Mouse (Mus musculus): ENCODE measurements around the gene Glud1. TPM values are rescaled to one million over a fixed set of nuclear protein-coding genes. Genes with fewer than 3 reads are reported as not detected.

The Glud1 gene
- polyA plus RNA-seq, 1 experiment from 2014 or later, result 92.8 TPM

DNA sequence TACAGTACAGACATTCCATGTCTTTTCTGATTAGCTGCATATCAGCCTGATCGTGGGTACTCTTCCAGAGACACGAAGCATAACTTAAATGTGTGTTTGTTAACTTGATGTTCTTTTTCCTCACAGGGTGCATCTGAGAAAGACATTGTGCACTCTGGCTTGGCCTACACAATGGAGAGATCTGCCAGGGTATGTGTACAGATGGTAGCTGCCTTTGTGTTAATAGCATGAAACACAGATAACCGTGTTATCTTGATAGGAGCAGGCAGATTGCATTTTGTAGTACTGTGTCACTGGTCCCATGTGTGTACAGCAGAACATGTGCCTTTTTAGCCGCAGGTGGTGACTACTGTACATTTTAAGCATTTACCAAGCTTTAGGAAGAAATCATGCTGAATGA is 31.5 kb downstream of the Glud1 start:
- H3K27ac ChIP-seq (ENCODE audit: low read length), result no peak overlapping the region
- no peak overlapping the region for H3K4me3 ChIP-seq (ENCODE audit: low read depth, low read length)
- H3K4me1 ChIP-seq (ENCODE audit: control insufficient read depth, insufficient read depth, low read length), result no peaks in the 10 kb centered on the region
- H3K27me3 ChIP-seq (ENCODE audit: control insufficient read depth, insufficient read depth, low read depth, low read length), result no peaks in the 10 kb centered on the region
- no peak for ATAC-seq
- no peaks in the 10 kb centered on the region for H3K9me3 ChIP-seq (replicated peaks; ENCODE audit: control insufficient read depth, low read length, poor library complexity, severe bottlenecking)
- no peak overlapping the region for H3K4me2 ChIP-seq (ENCODE audit: low read length)
- peaks cover 27% of the 10 kb centered on the region for H3K36me3 ChIP-seq (ENCODE audit: control insufficient read depth, insufficient read depth, low read length)
- no peak overlapping the region for H3K9ac ChIP-seq (ENCODE audit: low read depth, low read length)
- 87% methylated on average over 4 of the region's 4 CpGs for WGBS

DNA sequence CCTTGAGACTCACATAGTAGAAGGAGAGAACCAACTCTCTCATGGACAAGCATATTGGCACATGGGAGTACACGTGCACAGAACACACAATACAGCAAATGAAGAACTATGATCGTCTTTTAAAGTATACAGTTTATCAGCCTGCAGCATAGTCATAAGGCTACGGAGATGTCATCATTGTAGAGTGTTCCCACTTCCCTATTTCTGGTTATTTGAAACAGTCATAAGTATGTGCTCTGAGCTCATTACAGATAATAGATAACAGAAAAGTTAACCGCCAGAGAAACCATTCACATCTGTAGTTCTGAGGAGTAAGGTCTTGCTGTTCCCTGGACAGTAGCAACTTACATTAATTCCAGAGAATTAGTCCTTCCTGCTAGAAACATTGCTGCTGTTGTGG is 32.6 kb downstream of the Glud1 start:
- WGBS, result 96% methylated on average over 4 of the region's 4 CpGs
- no peak overlapping the region for H3K27ac ChIP-seq (ENCODE audit: low read length)
- H3K4me1 ChIP-seq (ENCODE audit: control insufficient read depth, insufficient read depth, low read length), result no peaks in the 10 kb centered on the region
- ATAC-seq, result no peak
- no peak overlapping the region for H3K4me2 ChIP-seq (ENCODE audit: low read length)
- no peaks in the 10 kb centered on the region for H3K27me3 ChIP-seq (ENCODE audit: control insufficient read depth, insufficient read depth, low read depth, low read length)
- no peak overlapping the region for H3K9ac ChIP-seq (ENCODE audit: low read depth, low read length)
- peaks cover 19% of the 10 kb centered on the region for H3K36me3 ChIP-seq (ENCODE audit: control insufficient read depth, insufficient read depth, low read length)
- H3K9me3 ChIP-seq (replicated peaks; ENCODE audit: control insufficient read depth, low read length, poor library complexity, severe bottlenecking), result no peaks in the 10 kb centered on the region
- H3K4me3 ChIP-seq (ENCODE audit: low read depth, low read length), result no peak overlapping the region

DNA sequence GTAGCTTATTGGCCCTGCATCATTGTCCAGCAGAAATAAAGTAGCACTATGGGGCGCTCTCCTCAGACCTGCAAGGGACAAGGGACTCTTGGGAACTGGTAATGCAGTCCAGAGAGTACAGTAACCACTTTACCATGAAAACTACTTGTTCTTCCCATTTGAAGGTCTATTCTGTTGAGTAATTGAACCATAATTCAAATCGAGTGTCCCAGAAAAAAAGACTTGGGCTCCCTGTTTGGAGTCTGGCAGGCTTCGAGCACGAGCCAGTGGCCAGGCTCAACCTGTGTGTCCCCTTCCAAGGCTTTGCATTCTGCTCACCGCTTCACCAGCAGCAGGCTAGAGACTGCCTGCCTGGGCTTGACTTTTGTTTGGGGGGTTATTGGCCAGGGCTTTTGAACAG is 33.8 kb downstream of the Glud1 start:
- H3K27me3 ChIP-seq (ENCODE audit: control insufficient read depth, insufficient read depth, low read depth, low read length), result no peaks in the 10 kb centered on the region
- H3K9ac ChIP-seq (ENCODE audit: low read depth, low read length), result no peak overlapping the region
- H3K27ac ChIP-seq (ENCODE audit: low read length), result no peak overlapping the region
- H3K4me3 ChIP-seq (ENCODE audit: low read depth, low read length), result no peak overlapping the region
- H3K4me2 ChIP-seq (ENCODE audit: low read length), result no peak overlapping the region
- H3K36me3 ChIP-seq (ENCODE audit: control insufficient read depth, insufficient read depth, low read length), result peaks cover 15% of the 10 kb centered on the region
- no peak for ATAC-seq
- no peaks in the 10 kb centered on the region for H3K9me3 ChIP-seq (replicated peaks; ENCODE audit: control insufficient read depth, low read length, poor library complexity, severe bottlenecking)
- WGBS, result 83% methylated on average over 5 of the region's 5 CpGs
- H3K4me1 ChIP-seq (ENCODE audit: control insufficient read depth, insufficient read depth, low read length), result no peaks in the 10 kb centered on the region

DNA sequence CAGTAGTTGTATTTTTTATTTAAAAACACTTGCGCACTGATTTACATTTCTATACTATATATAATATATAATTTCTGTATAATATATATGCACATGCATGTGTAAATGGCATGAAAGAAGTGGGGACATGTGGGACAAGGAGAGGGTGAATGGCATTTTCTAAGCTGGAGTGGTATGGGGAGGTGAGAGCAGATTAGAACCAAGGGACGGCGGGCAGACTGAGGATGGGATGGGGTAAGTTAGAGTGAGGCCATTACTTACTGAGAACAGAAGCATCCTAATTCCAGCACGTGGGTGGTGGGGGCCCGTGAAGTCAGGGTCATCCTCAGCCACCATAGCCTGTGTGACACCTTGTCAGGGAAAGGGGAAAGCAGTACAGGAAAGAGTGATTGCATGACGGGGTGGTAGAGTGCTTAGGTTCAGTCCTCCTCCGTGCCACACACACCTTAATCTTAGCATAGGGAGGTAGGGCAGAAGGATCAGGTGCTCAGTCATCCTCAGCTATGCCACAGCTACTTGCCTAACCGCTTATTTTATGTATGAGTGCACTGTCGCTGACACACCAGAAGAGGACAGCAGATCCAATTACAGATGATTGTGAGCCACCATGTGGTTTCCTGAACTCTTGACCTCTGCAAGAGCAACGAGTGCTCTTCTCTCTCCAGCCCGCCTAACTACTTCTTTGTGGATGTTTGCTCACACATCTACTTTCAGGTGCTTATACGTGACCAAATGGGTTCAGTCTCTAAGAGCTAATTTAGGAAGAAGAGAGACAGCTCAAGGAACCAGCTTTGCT is 35.4 kb downstream of the Glud1 start:
- no peak overlapping the region for H3K27ac ChIP-seq (ENCODE audit: low read length)
- H3K36me3 ChIP-seq (ENCODE audit: control insufficient read depth, insufficient read depth, low read length), result peaks cover 9% of the 10 kb centered on the region
- no peak overlapping the region for H3K4me3 ChIP-seq (ENCODE audit: low read depth, low read length)
- H3K27me3 ChIP-seq (ENCODE audit: control insufficient read depth, insufficient read depth, low read depth, low read length), result no peaks in the 10 kb centered on the region
- peak; percentile 39; the same call in 1 of the 2 replicates for ATAC-seq
- 68% methylated on average over 12 of the region's 12 CpGs for WGBS
- H3K9ac ChIP-seq (ENCODE audit: low read depth, low read length), result no peak overlapping the region
- no peak overlapping the region for H3K4me2 ChIP-seq (ENCODE audit: low read length)
- no peaks in the 10 kb centered on the region for H3K9me3 ChIP-seq (replicated peaks; ENCODE audit: control insufficient read depth, low read length, poor library complexity, severe bottlenecking)
- no peaks in the 10 kb centered on the region for H3K4me1 ChIP-seq (ENCODE audit: control insufficient read depth, insufficient read depth, low read length)

DNA sequence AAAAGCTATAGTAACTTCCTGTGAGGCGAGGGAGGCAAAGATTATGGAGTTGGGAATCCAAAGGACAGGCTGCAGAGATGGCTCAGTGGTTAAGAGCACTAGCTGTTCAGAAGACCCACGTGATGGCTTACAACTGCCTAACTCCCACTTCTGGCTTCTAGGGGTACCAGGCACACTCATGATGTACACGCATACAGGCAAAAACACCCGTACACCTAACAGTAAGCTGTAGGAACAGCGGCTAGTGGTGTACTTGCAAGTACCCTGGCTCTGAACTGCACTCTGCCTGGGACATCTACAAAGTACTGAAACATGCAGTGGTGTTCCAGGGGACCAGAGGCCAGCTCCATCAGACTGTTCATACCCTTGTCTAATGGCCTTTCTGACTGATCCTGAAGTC is 36.6 kb downstream of the Glud1 start:
- WGBS, result 95% methylated on average over 5 of the region's 5 CpGs
- no peak for ATAC-seq

DNA sequence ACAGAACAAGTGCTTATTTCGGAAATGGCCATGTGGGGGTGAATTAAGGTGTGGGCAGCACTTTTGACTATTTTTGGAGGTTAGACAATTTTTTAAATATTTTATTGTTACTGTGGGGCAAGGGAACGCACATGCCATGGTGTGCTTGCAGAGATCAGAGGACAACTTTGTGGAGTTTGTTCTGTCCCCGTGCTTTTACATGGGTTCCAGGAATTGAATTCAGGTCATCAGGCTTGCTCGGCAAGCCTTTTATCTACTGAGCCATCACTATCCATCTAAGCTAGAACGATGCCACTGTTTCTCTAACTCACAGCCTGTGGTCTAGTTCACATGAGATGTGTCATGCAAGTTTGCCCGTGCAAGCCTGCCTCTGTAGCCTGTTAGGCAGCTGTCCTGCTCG is 37.8 kb downstream of the Glud1 start:
- Histone ChIP-seq H3K9ac (ENCODE audit: low read depth, low read length) (no peak overlapping the region), H3K27ac (ENCODE audit: low read length) (no peak overlapping the region), H3K4me1 (ENCODE audit: control insufficient read depth, insufficient read depth, low read length) (no peaks in the 10 kb centered on the region), H3K27me3 (ENCODE audit: control insufficient read depth, insufficient read depth, low read depth, low read length) (no peaks in the 10 kb centered on the region), H3K4me3 (ENCODE audit: low read depth, low read length) (no peak overlapping the region), H3K9me3 (replicated peaks; ENCODE audit: control insufficient read depth, low read length, poor library complexity, severe bottlenecking) (no peaks in the 10 kb centered on the region), H3K4me2 (ENCODE audit: low read length) (no peak overlapping the region), H3K36me3 (ENCODE audit: control insufficient read depth, insufficient read depth, low read length) (peaks cover 3% of the 10 kb centered on the region)
- ATAC-seq, result no peak
- 80% methylated on average over 7 of the region's 7 CpGs for WGBS

More for the DNA sequence above, 36.6 kb downstream of the Glud1 start:
- no peak overlapping the region for H3K27ac ChIP-seq (ENCODE audit: low read length)
- H3K4me3 ChIP-seq (ENCODE audit: low read depth, low read length), result no peak overlapping the region
- no peak overlapping the region for H3K4me2 ChIP-seq (ENCODE audit: low read length)
- H3K9ac ChIP-seq (ENCODE audit: low read depth, low read length), result no peak overlapping the region
- H3K9me3 ChIP-seq (replicated peaks; ENCODE audit: control insufficient read depth, low read length, poor library complexity, severe bottlenecking), result no peaks in the 10 kb centered on the region
- H3K4me1 ChIP-seq (ENCODE audit: control insufficient read depth, insufficient read depth, low read length), result no peaks in the 10 kb centered on the region
- H3K27me3 ChIP-seq (ENCODE audit: control insufficient read depth, insufficient read depth, low read depth, low read length), result no peaks in the 10 kb centered on the region
- H3K36me3 ChIP-seq (ENCODE audit: control insufficient read depth, insufficient read depth, low read length), result peaks cover 9% of the 10 kb centered on the region

DNA sequence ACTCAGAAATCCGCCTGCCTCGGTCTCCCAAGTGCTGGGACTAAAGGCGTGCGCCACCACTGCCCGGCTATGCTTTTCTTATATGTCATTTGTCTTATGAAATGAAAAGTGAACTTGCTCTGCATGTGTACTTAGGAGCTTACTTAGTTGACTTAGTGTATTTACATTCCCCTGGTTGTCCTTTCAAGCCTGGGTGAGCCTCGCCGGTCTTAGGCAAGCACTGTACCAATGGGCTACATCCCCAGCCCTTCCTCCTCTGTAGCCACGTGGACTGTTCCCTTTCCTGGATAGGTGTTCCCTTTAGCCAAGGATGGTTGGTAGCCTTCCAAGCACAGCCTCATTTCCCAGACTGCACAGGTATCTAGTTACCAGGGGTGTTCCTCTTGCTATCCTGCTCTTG is 38.5 kb downstream of the Glud1 start:
- H3K4me1 ChIP-seq (ENCODE audit: control insufficient read depth, insufficient read depth, low read length), result no peaks in the 10 kb centered on the region
- H3K4me3 ChIP-seq (ENCODE audit: low read depth, low read length), result no peak overlapping the region
- H3K9me3 ChIP-seq (replicated peaks; ENCODE audit: control insufficient read depth, low read length, poor library complexity, severe bottlenecking), result no peaks in the 10 kb centered on the region
- H3K9ac ChIP-seq (ENCODE audit: low read depth, low read length), result no peak overlapping the region
- H3K27ac ChIP-seq (ENCODE audit: low read length), result no peak overlapping the region
- no peak for ATAC-seq
- H3K4me2 ChIP-seq (ENCODE audit: low read length), result no peak overlapping the region
- WGBS, result 88% methylated on average over 8 of the region's 8 CpGs
- no peaks in the 10 kb centered on the region for H3K27me3 ChIP-seq (ENCODE audit: control insufficient read depth, insufficient read depth, low read depth, low read length)
- H3K36me3 ChIP-seq (ENCODE audit: control insufficient read depth, insufficient read depth, low read length), result no peaks in the 10 kb centered on the region

DNA sequence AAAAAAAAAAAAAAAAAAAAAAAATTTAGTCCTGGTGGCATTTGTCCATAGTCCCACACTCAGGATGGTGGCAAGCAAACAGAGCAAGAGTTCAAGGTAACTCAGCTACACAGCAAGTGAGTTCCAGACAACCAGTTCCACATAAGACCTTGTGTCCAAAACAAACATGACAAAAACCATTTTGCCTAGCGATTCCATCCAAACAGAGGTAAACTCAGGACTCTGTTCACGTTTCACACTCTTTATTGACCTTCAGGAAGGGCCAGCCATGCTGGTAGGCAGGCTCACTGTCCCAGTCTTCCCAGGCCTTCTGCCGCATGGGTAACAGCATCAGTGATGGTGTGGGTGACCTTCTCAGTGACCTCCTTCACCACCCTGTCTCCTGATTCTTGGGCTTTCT is 41.1 kb downstream of the Glud1 start:
- Histone ChIP-seq H3K4me1 (ENCODE audit: control insufficient read depth, insufficient read depth, low read length) (no peaks in the 10 kb centered on the region), H3K27me3 (ENCODE audit: control insufficient read depth, insufficient read depth, low read depth, low read length) (no peaks in the 10 kb centered on the region), H3K4me3 (ENCODE audit: low read depth, low read length) (no peak overlapping the region), H3K36me3 (ENCODE audit: control insufficient read depth, insufficient read depth, low read length) (no peaks in the 10 kb centered on the region), H3K4me2 (ENCODE audit: low read length) (no peak overlapping the region), H3K9ac (ENCODE audit: low read depth, low read length) (no peak overlapping the region), H3K9me3 (replicated peaks; ENCODE audit: control insufficient read depth, low read length, poor library complexity, severe bottlenecking) (no peaks in the 10 kb centered on the region), H3K27ac (ENCODE audit: low read length) (no peak overlapping the region)
- ATAC-seq, result no peak
- 68% methylated on average over 3 of the region's 3 CpGs for WGBS

DNA sequence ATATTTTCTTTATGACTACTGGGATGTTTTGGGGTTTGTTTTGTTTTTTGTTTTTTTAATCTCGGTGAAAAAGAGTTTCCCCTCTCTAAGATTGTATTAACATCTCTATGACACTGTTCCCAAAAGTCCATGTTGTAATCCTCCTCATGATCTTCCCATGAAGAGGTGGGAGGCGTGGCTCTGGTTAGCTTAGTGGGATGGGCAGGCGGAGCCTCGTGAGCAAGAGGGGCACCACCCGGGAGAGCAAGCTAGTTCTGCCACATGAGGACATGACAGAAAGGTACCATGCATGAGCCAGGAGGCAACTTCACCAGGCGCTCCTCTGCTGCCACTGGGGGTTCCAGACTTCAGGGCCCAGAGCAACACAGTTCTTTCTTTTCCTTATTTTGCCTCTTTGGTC is 42.0 kb downstream of the Glud1 start:
- Histone ChIP-seq H3K27me3 (ENCODE audit: control insufficient read depth, insufficient read depth, low read depth, low read length) (no peaks in the 10 kb centered on the region), H3K4me3 (ENCODE audit: low read depth, low read length) (no peak overlapping the region), H3K9ac (ENCODE audit: low read depth, low read length) (no peak overlapping the region), H3K27ac (ENCODE audit: low read length) (no peak overlapping the region), H3K4me1 (ENCODE audit: control insufficient read depth, insufficient read depth, low read length) (no peaks in the 10 kb centered on the region), H3K9me3 (replicated peaks; ENCODE audit: control insufficient read depth, low read length, poor library complexity, severe bottlenecking) (no peaks in the 10 kb centered on the region), H3K36me3 (ENCODE audit: control insufficient read depth, insufficient read depth, low read length) (no peaks in the 10 kb centered on the region), H3K4me2 (ENCODE audit: low read length) (no peak overlapping the region)
- no peak for ATAC-seq
- WGBS, result 68% methylated on average over 6 of the region's 6 CpGs
